Mouse (Mus musculus) CH12.LX (cell line): ENCODE measurements around the gene Cyp2d26. TPM values are rescaled to one million over a fixed set of nuclear protein-coding genes. Genes with fewer than 3 reads are reported as not detected.

Experiments used
- DNase-seq: peaks from one replicate; pipeline ENCODE4 v3.0.0-alpha.2; 2013; ENCODE audit errors: extremely low read depth
- H3K27ac ChIP-seq: 2 replicates; pipeline ENCODE4 v1.5.1; 2012; ENCODE audit warnings: low read depth, mild to moderate bottlenecking, control low read depth, moderate library complexity; ENCODE audit not compliant: insufficient read depth
- H3K27me3 ChIP-seq: replicated peaks from 2 replicates; pipeline ENCODE3; 2012; ENCODE audit warnings: inconsistent platforms
- H3K36me3 ChIP-seq, 2 experiments: replicated peaks in 1 of 2; 2 replicates each; pipeline versions ENCODE3 to v1.6.1; 2012; ENCODE audit warnings: inconsistent platforms in 1 of 2, low read length in 1 of 2, mild to moderate bottlenecking in 1 of 2, mixed read lengths in 1 of 2, moderate library complexity in 1 of 2; ENCODE audit not compliant: control insufficient read depth in 1 of 2, insufficient read depth in 1 of 2
- H3K4me1 ChIP-seq, 2 experiments: 2 replicates each; pipeline ENCODE4 v1.6.1; 2012; ENCODE audit warnings: inconsistent platforms in 1 of 2, moderate library complexity in 1 of 2; ENCODE audit not compliant: insufficient read depth in 2 of 2, control insufficient read depth in 1 of 2
- H3K4me2 ChIP-seq: 2 replicates; pipeline ENCODE4 v1.6.1; 2012; ENCODE audit warnings: low read depth, mild to moderate bottlenecking, control low read depth; ENCODE audit not compliant: poor library complexity, insufficient read depth, severe bottlenecking
- H3K4me3 ChIP-seq, 3 experiments: fragments of 150-350 bp in 1 of 3; sonication (generic) in 1 of 3; replicated peaks in 1 of 3; 2 replicates each; pipeline versions ENCODE3 to v1.5.1; 2011 to 2012; ENCODE audit warnings: low read depth in 2 of 3, low read length in 2 of 3, mild to moderate bottlenecking in 2 of 3, moderate library complexity in 2 of 3, control low read depth in 1 of 3, improper control_type of control experiment in 1 of 3, inconsistent platforms in 1 of 3, mixed read lengths in 1 of 3; ENCODE audit not compliant: poor library complexity in 1 of 3
- H3K79me2 ChIP-seq: replicated peaks from 2 replicates; pipeline ENCODE4 v1.6.1; 2012; ENCODE audit warnings: mild to moderate bottlenecking, moderate library complexity; ENCODE audit not compliant: control insufficient read depth, poor library complexity, insufficient read depth, severe bottlenecking; ENCODE audit errors: extremely low read depth
- H3K9ac ChIP-seq: 2 replicates; pipeline ENCODE4 v1.6.1; 2012; ENCODE audit warnings: low read depth, mild to moderate bottlenecking, control low read depth, moderate library complexity; ENCODE audit not compliant: insufficient read depth
- H3K9me3 ChIP-seq: replicated peaks from 2 replicates; pipeline ENCODE3; 2012; ENCODE audit warnings: low read length, inconsistent platforms, mixed read lengths
- PAX5 ChIP-seq: IDR thresholded peaks from 2 replicates; pipeline ENCODE4 v1.6.1; 2012; ENCODE audit warnings: low read length, inconsistent platforms, mixed read lengths
- dilution Hi-C: fragments of 300-500 bp; cut with MboI; formaldehyde crosslinking; loops from 2 replicates; pipeline ENCODE4 v1.14.3; 2020; ENCODE audit warnings: low sequenced_read_pairs; ENCODE audit not compliant: extremely low pct_unique_long_range_greater_than_20kb, extremely low pct_ligation_motif_present
- in situ Hi-C: fragments of 300-500 bp; cut with MboI; formaldehyde crosslinking; loops from 3 replicates; pipeline ENCODE4 v1.14.3; 2019; ENCODE audit warnings: low sequenced_read_pairs, low pct_ligation_motif_present, low pct_unique_long_range_greater_than_20kb, mixed read lengths
- polyA plus RNA-seq: library from polyadenylated mRNA; unstranded; fragments of >175 nt; gene quantifications from 2 replicates; pipeline ENCODE4 v1.2.1, GENCODE M21; 2012; ENCODE audit warnings: low read depth; ENCODE audit not compliant: insufficient read length
- total RNA-seq, 2 experiments: library from RNA; depleted of rRNA; stranded (reverse); fragments of 300-350 nt in 1 of 2; fragments of >200 nt in 1 of 2; gene quantifications; 2 replicates each; pipeline ENCODE4 v1.2.3; 2012 to 2014

Gene Cyp2d26
- total and polyA plus RNA-seq, 3 experiments: not detected

- H3K27me3 ChIP-seq: peaks cover 33% of the 10 kb centered on the region
- no peaks in the 10 kb centered on the region for H3K36me3 ChIP-seq
- H3K4me3 ChIP-seq: no peak overlapping the region
- in situ Hi-C loops (no loop called here), dilution Hi-C loops (no loop called here)
- no peak for TF ChIP-seq PAX5
- H3K9ac ChIP-seq: no peak overlapping the region
- no peaks in the 10 kb centered on the region for H3K79me2 ChIP-seq
- H3K4me1 ChIP-seq: no peaks in the 10 kb centered on the region
- H3K27ac ChIP-seq: no peak overlapping the region
- H3K9me3 ChIP-seq: peaks cover 21% of the 10 kb centered on the region
- H3K4me2 ChIP-seq: no peak overlapping the region
- DNase-seq: no peak
Observed at GRCm38 (mm10) chr15:82747516-82747915, 46.6 kb downstream of the Cyp2d26 start.

Other genes with a start within 250 kb of the Cyp2d26 start
- gene Cyp2d12, start 239.2 kb downstream of the Cyp2d26 start, total RNA-seq (2012; rRNA removed): not detected in 2 replicates
- gene Cyp2d12, start 239.2 kb downstream of the Cyp2d26 start, total RNA-seq (2014; rRNA removed): not detected in 2 replicates
- not detected in 2 replicates for gene Cyp2d12, start 239.2 kb downstream of the Cyp2d26 start, polyA plus RNA-seq
- gene Cyp2d34, start 173.3 kb downstream of the Cyp2d26 start, total RNA-seq (2012; rRNA removed): not detected in 2 replicates
- gene Cyp2d34, start 173.3 kb downstream of the Cyp2d26 start, total RNA-seq (2014; rRNA removed): not detected in 2 replicates
- gene Cyp2d34, start 173.3 kb downstream of the Cyp2d26 start, polyA plus RNA-seq: not detected in 2 replicates
- not detected in 2 replicates for gene Cyp2d40, start 30.1 kb downstream of the Cyp2d26 start, total RNA-seq (2012; rRNA removed)
- not detected in 2 replicates for gene Cyp2d40, start 30.1 kb downstream of the Cyp2d26 start, total RNA-seq (2014; rRNA removed)
- gene Cyp2d40, start 30.1 kb downstream of the Cyp2d26 start, polyA plus RNA-seq: not detected in 2 replicates
- gene Tcf20, start 193.6 kb upstream of the Cyp2d26 start, total RNA-seq (2012; rRNA removed): 47.2 and 49.2 TPM in 2 replicates
- gene Tcf20, start 193.6 kb upstream of the Cyp2d26 start, total RNA-seq (2014; rRNA removed): 26.0 and 27.0 TPM in 2 replicates
- gene Tcf20, start 193.6 kb upstream of the Cyp2d26 start, polyA plus RNA-seq: 28.5 and 29.0 TPM in 2 replicates
- 0.04 and 0.25 TPM in 2 replicates for gene Nfam1, start 239.0 kb upstream of the Cyp2d26 start, total RNA-seq (2012; rRNA removed)
- gene Nfam1, start 239.0 kb upstream of the Cyp2d26 start, total RNA-seq (2014; rRNA removed): 0.20 and 0.23 TPM in 2 replicates
- 0.74 and 0.81 TPM in 2 replicates for gene Nfam1, start 239.0 kb upstream of the Cyp2d26 start, polyA plus RNA-seq